ENCODE assay signal across 21 mouse cellular contexts in the genomic region with DNA sequence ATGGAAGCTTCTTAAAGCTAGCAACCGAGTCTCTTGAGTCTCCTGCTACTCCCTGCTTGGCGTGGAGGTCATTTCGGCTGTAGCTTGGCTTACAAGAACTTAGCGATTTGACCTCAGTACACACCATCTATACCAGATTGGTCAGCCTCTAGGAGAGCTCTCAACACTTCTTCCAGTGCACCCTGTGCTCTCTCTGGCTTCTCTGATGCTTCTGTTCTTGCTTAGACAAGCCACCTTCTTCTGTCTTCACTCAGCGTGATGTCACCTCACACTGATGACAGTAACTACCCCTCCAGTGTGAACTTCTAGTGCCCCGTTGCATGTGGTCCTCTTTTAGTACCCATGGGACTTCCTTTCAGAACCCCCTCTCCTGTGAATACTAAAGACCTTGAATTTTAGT.
A peak's percentile ranks its signal among the peaks of the same experiment; 100 is the strongest.
DNase-seq lines count a peak whose midpoint lies in the region; ATAC-seq lines count a peak whose summit lies in the region.
"Had no signal": no experiment of that assay in that cellular context is flagged by ENCODE, and none has a peak within 500 bp of the region (broad histone marks: within the 10 kb centered on the region; RNA-seq: fewer than 3 reads in every experiment).

No protein-coding gene starts in this region.

- H3K4me1 ChIP-seq in heart, embryonic 16.5 days (ENCODE audit: control insufficient read depth, insufficient read depth, low read length) = no peaks in the 10 kb centered on the region; the same call in 1 of the 2 replicates
- peaks cover 11% of the 10 kb centered on the region for H3K4me1 ChIP-seq in midbrain, embryonic 14.5 days (ENCODE audit: control insufficient read depth, insufficient read depth, low read length)
- H3K4me1 ChIP-seq in midbrain, embryonic 11.5 days (ENCODE audit: control insufficient read depth, insufficient read depth, low read length) = no peaks in the 10 kb centered on the region
- H3K4me1 ChIP-seq in forebrain, embryonic 14.5 days (ENCODE audit: control insufficient read depth, insufficient read depth, low read length) = peaks cover 27% of the 10 kb centered on the region
- H3K4me1 ChIP-seq: stomach, embryonic 15.5 days had no signal

- no peak overlapping the region for H3K27ac ChIP-seq in heart, embryonic 16.5 days (ENCODE audit: low read length)
- H3K27ac ChIP-seq in midbrain, embryonic 14.5 days (replicated peaks; ENCODE audit: low read depth, low read length) = 0 out of 2 replicates have a peak overlapping the region, but pooled peaks have one; percentile 42
- no peak overlapping the region for H3K27ac ChIP-seq in midbrain, embryonic 11.5 days (ENCODE audit: low read depth, low read length)
- peak overlapping the region; percentile 80 for H3K27ac ChIP-seq in forebrain, embryonic 14.5 days (ENCODE audit: low read depth, low read length)
- H3K27ac ChIP-seq: hindbrain, embryonic 12.5 days; kidney, postnatal 0 days; layer of hippocampus, adult 2 months; stomach, embryonic 15.5 days had no signal

- H3K4me3 ChIP-seq in heart, embryonic 16.5 days (ENCODE audit: low read length) = 0 out of 2 replicates have a peak overlapping the region, but pooled peaks have one; percentile 3
- no peak overlapping the region for H3K4me3 ChIP-seq in midbrain, embryonic 14.5 days (replicated peaks; ENCODE audit: low read depth, low read length)
- no peak overlapping the region for H3K4me3 ChIP-seq in midbrain, embryonic 11.5 days (ENCODE audit: low read depth, low read length)
- no peak overlapping the region for H3K4me3 ChIP-seq in forebrain, embryonic 14.5 days (ENCODE audit: low read depth, low read length)
- H3K4me3 ChIP-seq: erythroblast, embryonic 14.5 days; hindbrain, embryonic 12.5 days; layer of hippocampus, adult 2 months; liver, embryonic 13.5 days; megakaryocyte, embryonic 14.5 days; stomach, embryonic 15.5 days had no signal

- 0 out of 2 replicates have a peak, but pooled peaks have one; percentile 23 for ATAC-seq in heart, embryonic 16.5 days (replicated peaks; ENCODE audit: extremely low read depth, insufficient read depth, low FRiP score)
- ATAC-seq in midbrain, embryonic 14.5 days (ENCODE audit: low FRiP score, low TSS enrichment) = no peak
- ATAC-seq in midbrain, embryonic 11.5 days (ENCODE audit: low FRiP score) = no peak
- ATAC-seq in forebrain, embryonic 14.5 days = no peak
- ATAC-seq: lung, postnatal 0 days had no signal

- no peak overlapping the region for H3K9ac ChIP-seq in heart, embryonic 16.5 days (ENCODE audit: low read length)
- H3K9ac ChIP-seq in midbrain, embryonic 14.5 days (replicated peaks; ENCODE audit: low read length) = no peak overlapping the region
- no peak overlapping the region for H3K9ac ChIP-seq in midbrain, embryonic 11.5 days (ENCODE audit: low read length)
- H3K9ac ChIP-seq in forebrain, embryonic 14.5 days (ENCODE audit: low read length) = no peak overlapping the region
- H3K9ac ChIP-seq: hindbrain, embryonic 12.5 days; liver, embryonic 13.5 days; stomach, embryonic 15.5 days had no signal

- no peaks in the 10 kb centered on the region for H3K9me3 ChIP-seq in heart, embryonic 16.5 days (replicated peaks; ENCODE audit: control insufficient read depth, low read length)
- no peaks in the 10 kb centered on the region for H3K9me3 ChIP-seq in midbrain, embryonic 14.5 days (ENCODE audit: control insufficient read depth, low read length)
- no peaks in the 10 kb centered on the region for H3K9me3 ChIP-seq in midbrain, embryonic 11.5 days (ENCODE audit: control insufficient read depth, low read length)
- H3K9me3 ChIP-seq in forebrain, embryonic 14.5 days (replicated peaks; ENCODE audit: control insufficient read depth, low read length) = no peaks in the 10 kb centered on the region
- H3K9me3 ChIP-seq: hindbrain, embryonic 12.5 days; liver, embryonic 13.5 days; megakaryocyte, embryonic 14.5 days; stomach, embryonic 15.5 days had no signal

- DNase-seq in heart, adult 18-20 months = no peak
- no peak for DNase-seq in midbrain, embryonic 14.5 days
- no peak for DNase-seq in midbrain, embryonic 11.5 days (ENCODE audit: low spot score, missing footprints)
- no peak for DNase-seq in forebrain, embryonic 14.5 days (ENCODE audit: low spot score)
- no peak for DNase-seq in spleen, postnatal 14 days (ENCODE audit: low spot score in 2 of 2)
- no peak for DNase-seq in ovary, postnatal 14 days (ENCODE audit: low spot score)
- DNase-seq: adrenal gland, postnatal 25 days; cerebellum, adult 2 months; gastrocnemius, postnatal 36 days; kidney, adult 11 months; left cerebral cortex, postnatal 4 days; liver, embryonic 13.5 days; thymus, adult 2 months had no signal

- H3K36me3 ChIP-seq in heart, embryonic 16.5 days (ENCODE audit: control insufficient read depth, insufficient read depth) = no peaks in the 10 kb centered on the region
- H3K36me3 ChIP-seq in midbrain, embryonic 14.5 days (ENCODE audit: control insufficient read depth, insufficient read depth, low read length) = no peaks in the 10 kb centered on the region
- no peaks in the 10 kb centered on the region for H3K36me3 ChIP-seq in midbrain, embryonic 11.5 days (ENCODE audit: control insufficient read depth, insufficient read depth, low read length)
- no peaks in the 10 kb centered on the region for H3K36me3 ChIP-seq in forebrain, embryonic 14.5 days (ENCODE audit: control insufficient read depth, insufficient read depth, low read length)
- H3K36me3 ChIP-seq: hindbrain, embryonic 12.5 days; liver, embryonic 13.5 days; stomach, embryonic 15.5 days had no signal

- H3K27me3 ChIP-seq in heart, embryonic 16.5 days (ENCODE audit: control insufficient read depth, insufficient read depth, low read length) = no peaks in the 10 kb centered on the region
- no peaks in the 10 kb centered on the region for H3K27me3 ChIP-seq in midbrain, embryonic 14.5 days (ENCODE audit: control insufficient read depth, insufficient read depth, low read length)
- H3K27me3 ChIP-seq in midbrain, embryonic 11.5 days (ENCODE audit: control insufficient read depth, insufficient read depth, low read length) = no peaks in the 10 kb centered on the region
- no peaks in the 10 kb centered on the region for H3K27me3 ChIP-seq in forebrain, embryonic 14.5 days (replicated peaks; ENCODE audit: control insufficient read depth, insufficient read depth, low read length)
- H3K27me3 ChIP-seq: hindbrain, embryonic 12.5 days; liver, embryonic 13.5 days; stomach, embryonic 15.5 days had no signal

- WGBS in heart, embryonic 16.5 days = 40% methylated on average over 6 of the region's 6 CpGs
- 95% methylated on average over 6 of the region's 6 CpGs for WGBS in midbrain, embryonic 14.5 days
- WGBS in midbrain, embryonic 11.5 days = 88% methylated on average over 6 of the region's 6 CpGs
- 62% methylated on average over 6 of the region's 6 CpGs for WGBS in forebrain, embryonic 14.5 days

- peak overlapping the region; percentile 52 for H3K4me2 ChIP-seq in heart, embryonic 16.5 days (ENCODE audit: low read depth, low read length)
- H3K4me2 ChIP-seq in midbrain, embryonic 14.5 days (ENCODE audit: low read length) = no peak overlapping the region
- H3K4me2 ChIP-seq in midbrain, embryonic 11.5 days = no peak overlapping the region
- H3K4me2 ChIP-seq in forebrain, embryonic 14.5 days (ENCODE audit: low read length) = peak overlapping the region; percentile 30
- H3K4me2 ChIP-seq: hindbrain, embryonic 12.5 days; liver, embryonic 13.5 days; stomach, embryonic 15.5 days had no signal

Comparison
In these comparisons a context has a peak if more than half of its experiments do, and no peak if none do; other contexts are left out.
1. H3K27ac ChIP-seq: peak in midbrain, embryonic 14.5 days (single experiment) and forebrain, embryonic 14.5 days (single experiment); none in heart, embryonic 16.5 days (single experiment) and midbrain, embryonic 11.5 days (single experiment).
2. H3K4me2 ChIP-seq: peak in heart, embryonic 16.5 days (single experiment) and forebrain, embryonic 14.5 days (single experiment); none in midbrain, embryonic 14.5 days (single experiment) and midbrain, embryonic 11.5 days (single experiment).